Comparison of ENCODE assay signal across 27 mouse cellular contexts in the genomic region with DNA sequence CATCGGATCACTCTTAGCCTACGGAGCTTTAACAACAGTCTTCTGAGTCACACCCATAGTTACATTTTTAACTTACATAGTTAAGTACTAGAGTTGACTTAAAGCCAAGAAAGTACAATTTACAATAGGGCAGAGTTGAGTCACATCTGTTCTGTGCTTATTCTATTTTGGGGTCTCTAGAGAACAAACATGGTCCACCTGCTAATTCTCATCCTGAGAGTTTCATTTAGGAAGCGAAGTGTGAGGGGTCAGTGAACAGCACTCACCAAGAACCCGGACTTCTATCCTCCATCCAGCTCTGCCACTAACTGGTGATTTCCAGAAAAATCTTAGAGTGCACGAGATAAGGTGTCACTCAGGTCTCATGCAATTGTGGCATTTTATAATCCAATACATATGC.
"Had no signal": no experiment of that assay in that cellular context is flagged by ENCODE, and none has a peak within 500 bp of the region (broad histone marks: within the 10 kb centered on the region; RNA-seq: fewer than 3 reads in every experiment).

No protein-coding gene starts in this region.

- H3K36me3 ChIP-seq: embryonic facial prominence, embryonic 10.5 days; embryonic facial prominence, embryonic 12.5 days; embryonic facial prominence, embryonic 13.5 days; embryonic facial prominence, embryonic 15.5 days; forebrain, embryonic 10.5 days; forebrain, embryonic 12.5 days; forebrain, embryonic 15.5 days; heart, embryonic 10.5 days had no signal

- ATAC-seq: forebrain, embryonic 13.5 days; forebrain, embryonic 14.5 days; forebrain, embryonic 15.5 days; forebrain, postnatal 0 days had no signal

- H3K27ac ChIP-seq: embryonic facial prominence, embryonic 10.5 days; embryonic facial prominence, embryonic 12.5 days; embryonic facial prominence, embryonic 13.5 days; embryonic facial prominence, embryonic 15.5 days; forebrain, embryonic 10.5 days; forebrain, embryonic 12.5 days; forebrain, embryonic 13.5 days; forebrain, embryonic 15.5 days; gastrocnemius, adult 2 months; heart, adult 2 months; heart, embryonic 10.5 days had no signal

- H3K9ac ChIP-seq: embryonic facial prominence, embryonic 12.5 days; embryonic facial prominence, embryonic 13.5 days; embryonic facial prominence, embryonic 15.5 days; forebrain, embryonic 12.5 days; forebrain, embryonic 13.5 days; forebrain, embryonic 15.5 days; forebrain, postnatal 0 days had no signal

- H3K9me3 ChIP-seq: embryonic facial prominence, embryonic 10.5 days; embryonic facial prominence, embryonic 12.5 days; embryonic facial prominence, embryonic 13.5 days; embryonic facial prominence, embryonic 15.5 days; forebrain, embryonic 10.5 days; forebrain, embryonic 12.5 days; forebrain, embryonic 13.5 days; forebrain, embryonic 15.5 days; heart, embryonic 10.5 days had no signal

- DNase-seq: cerebellum, adult 9-10 months; cerebellum, adult 9-11 months; cerebellum, postnatal 10 days; cerebellum, postnatal 14 days; cerebellum, postnatal 25 days; cerebellum, postnatal 36 days; embryo, embryonic 11 days; forebrain, postnatal 0 days; gastrocnemius, adult 2 months; gastrocnemius, postnatal 10 days; gastrocnemius, postnatal 14 days; gastrocnemius, postnatal 25 days; gastrocnemius, postnatal 36 days; heart, adult 11 months; heart, adult 18-20 months; heart, adult 2 months had no signal

- H3K4me2 ChIP-seq: embryonic facial prominence, embryonic 12.5 days; embryonic facial prominence, embryonic 13.5 days; embryonic facial prominence, embryonic 15.5 days; forebrain, embryonic 12.5 days; forebrain, embryonic 13.5 days; forebrain, embryonic 15.5 days had no signal

- H3K27me3 ChIP-seq: embryonic facial prominence, embryonic 12.5 days; embryonic facial prominence, embryonic 15.5 days had no signal

- H3K4me3 ChIP-seq: embryonic facial prominence, embryonic 10.5 days; embryonic facial prominence, embryonic 12.5 days; embryonic facial prominence, embryonic 13.5 days; embryonic facial prominence, embryonic 15.5 days; erythroblast, embryonic 14.5 days; forebrain, embryonic 10.5 days; forebrain, embryonic 12.5 days; forebrain, embryonic 13.5 days; forebrain, embryonic 15.5 days; heart, adult 2 months; heart, embryonic 10.5 days had no signal
